Mouse (Mus musculus) urinary bladder, postnatal 14 days (tissue): ENCODE data around the gene Aim2.
"Not testable (repeated sequence)": the region's sequence is repeated elsewhere in the genome, so short reads cannot be mapped to it uniquely, and the experiment has no call there.

ENCODE experiments used
- DNase-seq: peaks from one replicate; pipeline ENCODE4 v3.0.0; 2021; ENCODE audit warnings: low spot score

The Aim2 gene

DNA sequence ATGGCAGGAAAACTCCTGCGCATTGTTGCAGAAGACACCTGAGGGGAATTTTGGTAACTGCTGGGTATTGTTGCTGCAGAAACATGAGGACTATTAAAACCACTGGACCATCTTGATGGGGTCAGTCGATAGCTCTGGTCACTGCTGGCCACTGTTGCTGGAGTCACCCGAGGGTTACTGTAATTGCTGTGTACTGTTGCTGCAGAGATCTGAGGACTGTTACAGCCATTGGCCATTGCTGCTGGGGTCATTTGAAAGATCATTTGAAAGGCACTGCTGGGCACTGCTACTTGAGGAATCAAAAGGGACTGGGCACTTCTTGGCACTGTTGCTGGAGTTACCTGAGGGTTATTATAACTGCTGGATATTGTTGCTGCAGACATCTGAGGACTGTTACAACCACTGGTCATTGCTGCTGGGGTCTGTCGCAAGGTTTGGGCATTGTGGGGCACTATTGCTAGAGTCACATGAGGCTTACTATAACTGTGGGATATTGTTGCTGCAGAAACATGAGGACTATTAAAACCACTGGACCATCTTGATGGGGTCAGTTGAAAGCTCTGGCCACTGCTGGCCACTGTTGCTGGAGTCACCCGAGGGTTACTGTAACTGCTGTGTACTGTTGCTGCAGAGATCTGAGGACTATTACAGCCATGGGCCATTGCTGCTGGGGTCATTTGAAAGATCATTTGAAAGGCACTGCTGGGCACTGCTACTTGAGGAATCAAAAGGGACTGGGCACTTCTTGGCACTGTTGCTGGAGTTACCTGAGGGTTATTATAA, 129.9 kb downstream of the Aim2 start:
- DNase-seq: not testable (repeated sequence)

- not testable (repeated sequence) for DNase-seq
Measured at GRCm38 (mm10) chr1:173481182-173481574, 130.5 kb downstream of the Aim2 start.

GRCm38 (mm10) chr1:173490812-173491480, 140.3 kb downstream of the Aim2 start, which contains the start of gene Ifi206:
Ifi206 (minus strand) TSS chr1:173491041.
- not testable (repeated sequence) for DNase-seq

DNA sequence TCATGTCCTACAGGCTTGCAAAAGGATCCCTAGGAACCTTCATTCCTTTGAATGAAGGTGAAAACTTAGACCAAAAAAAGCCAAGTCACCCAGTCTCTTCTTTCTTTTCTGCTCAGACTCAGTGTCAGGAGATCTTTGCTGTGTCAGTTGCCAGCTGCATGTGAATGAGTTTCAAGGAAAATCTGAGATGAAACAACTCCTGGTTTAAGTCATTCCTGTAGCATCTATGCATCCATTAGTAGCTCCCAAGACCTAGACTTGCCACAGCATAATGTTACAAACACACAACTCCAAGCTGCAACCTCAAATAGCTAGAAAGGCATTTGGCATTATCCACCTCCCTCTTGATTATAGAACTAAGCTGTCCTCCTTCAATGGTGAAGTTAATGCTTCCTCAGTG, 140.8 kb downstream of the Aim2 start:
- not testable (repeated sequence) for DNase-seq

GRCm38 (mm10) chr1:173510595-173510994, 159.9 kb downstream of the Aim2 start:
- not testable (repeated sequence) for DNase-seq
